Mouse (Mus musculus): ENCODE measurements around the gene Ppp6r2. TPM values are rescaled to one million over a fixed set of nuclear protein-coding genes. Genes with fewer than 3 reads are reported as not detected.

Ppp6r2 gene
- polyA plus RNA-seq, 1 experiment = 54.0 TPM

GRCm38 (mm10) chr15:89309962-89310498 lies 98.7 kb downstream of the Ppp6r2 start:
- H3K4me3 ChIP-seq (replicated peaks; ENCODE audit: control insufficient read depth, low read depth, low read length) = no peak overlapping the region
- H3K4me1 ChIP-seq (ENCODE audit: control insufficient read depth, insufficient read depth, low read length) = peaks cover 16% of the 10 kb centered on the region
- TF ChIP-seq CTCF (IDR thresholded peaks at IDR 0.05; ENCODE audit: control insufficient read depth, insufficient read depth, low read length) = no peak
- no peak for TF ChIP-seq POLR2A (IDR thresholded peaks at IDR 0.05; ENCODE audit: borderline replicate concordance, control insufficient read depth, low read depth, low read length)
- 5% methylated on average over 6 of the region's 6 CpGs for WGBS
- peak overlapping the region; percentile 38 for H3K27ac ChIP-seq (ENCODE audit: control insufficient read depth, insufficient read depth, low read depth, low read length, poor library complexity)

GRCm38 (mm10) chr15:89313359-89313758 lies 102.0 kb downstream of the Ppp6r2 start:
- TF ChIP-seq POLR2A (IDR thresholded peaks at IDR 0.05; ENCODE audit: borderline replicate concordance, control insufficient read depth, low read depth, low read length) (no peak), CTCF (IDR thresholded peaks at IDR 0.05; ENCODE audit: control insufficient read depth, insufficient read depth, low read length) (no peak)
- 73% methylated on average over 4 of the region's 4 CpGs for WGBS
- no peak overlapping the region for H3K4me3 ChIP-seq (replicated peaks; ENCODE audit: control insufficient read depth, low read depth, low read length)
- H3K27ac ChIP-seq (ENCODE audit: control insufficient read depth, insufficient read depth, low read depth, low read length, poor library complexity) = no peak overlapping the region
- H3K4me1 ChIP-seq (ENCODE audit: control insufficient read depth, insufficient read depth, low read length) = peaks cover 16% of the 10 kb centered on the region

GRCm38 (mm10) chr15:89314107-89314506 lies 102.8 kb downstream of the Ppp6r2 start:
- Histone ChIP-seq H3K4me1 (ENCODE audit: control insufficient read depth, insufficient read depth, low read length) (peaks cover 16% of the 10 kb centered on the region), H3K27ac (ENCODE audit: control insufficient read depth, insufficient read depth, low read depth, low read length, poor library complexity) (no peak overlapping the region), H3K4me3 (replicated peaks; ENCODE audit: control insufficient read depth, low read depth, low read length) (peak overlapping the region; percentile 91)
- TF ChIP-seq POLR2A (IDR thresholded peaks at IDR 0.05; ENCODE audit: borderline replicate concordance, control insufficient read depth, low read depth, low read length) (no peak), CTCF (IDR thresholded peaks at IDR 0.05; ENCODE audit: control insufficient read depth, insufficient read depth, low read length) (no peak)
- 26% methylated on average over 3 of the region's 3 CpGs for WGBS

GRCm38 (mm10) chr15:89314511-89315189 lies 103.3 kb downstream of the Ppp6r2 start:
- Histone ChIP-seq H3K4me3 (replicated peaks; ENCODE audit: control insufficient read depth, low read depth, low read length) (peak overlapping the region; percentile 91), H3K27ac (ENCODE audit: control insufficient read depth, insufficient read depth, low read depth, low read length, poor library complexity) (peak overlapping the region; percentile 54; the same call in 1 of the 2 replicates), H3K4me1 (ENCODE audit: control insufficient read depth, insufficient read depth, low read length) (peaks cover 13% of the 10 kb centered on the region)
- TF ChIP-seq CTCF (IDR thresholded peaks at IDR 0.05; ENCODE audit: control insufficient read depth, insufficient read depth, low read length) (no peak), POLR2A (IDR thresholded peaks at IDR 0.05; ENCODE audit: borderline replicate concordance, control insufficient read depth, low read depth, low read length) (no peak)
- WGBS = under 1% methylated on average over 58 of the region's 58 CpGs

- WGBS = under 1% methylated on average over 37 of the region's 37 CpGs
- TF ChIP-seq POLR2A (IDR thresholded peaks at IDR 0.05; ENCODE audit: borderline replicate concordance, control insufficient read depth, low read depth, low read length) = peak; percentile 72; the same call in 1 of the 2 replicates
- TF ChIP-seq CTCF (IDR thresholded peaks at IDR 0.05; ENCODE audit: control insufficient read depth, insufficient read depth, low read length) = no peak
- Histone ChIP-seq H3K27ac (ENCODE audit: control insufficient read depth, insufficient read depth, low read depth, low read length, poor library complexity) (peak within 1 kb of the TSS; percentile 54; the same call in 1 of the 2 replicates), H3K4me1 (ENCODE audit: control insufficient read depth, insufficient read depth, low read length) (peaks cover 9% of the 10 kb centered on the region), H3K4me3 (replicated peaks; ENCODE audit: control insufficient read depth, low read depth, low read length) (peak within 1 kb of the TSS; percentile 91)
Observed at GRCm38 (mm10) chr15:89315190-89315731, 103.9 kb downstream of the Ppp6r2 start, which contains the start of gene Sbf1. TSS of gene Sbf1 (minus strand) at chr15:89315311.

- 83% methylated on average over 11 of the region's 11 CpGs for WGBS
- no peak overlapping the region for H3K4me3 ChIP-seq (replicated peaks; ENCODE audit: control insufficient read depth, low read depth, low read length)
- TF ChIP-seq POLR2A (IDR thresholded peaks at IDR 0.05; ENCODE audit: borderline replicate concordance, control insufficient read depth, low read depth, low read length) (no peak), CTCF (IDR thresholded peaks at IDR 0.05; ENCODE audit: control insufficient read depth, insufficient read depth, low read length) (peak; percentile 51)
- peaks cover 7% of the 10 kb centered on the region for H3K4me1 ChIP-seq (ENCODE audit: control insufficient read depth, insufficient read depth, low read length)
- H3K27ac ChIP-seq (ENCODE audit: control insufficient read depth, insufficient read depth, low read depth, low read length, poor library complexity) = no peak overlapping the region
Observed at GRCm38 (mm10) chr15:89316146-89316545, 104.8 kb downstream of the Ppp6r2 start.

- TF ChIP-seq CTCF (IDR thresholded peaks at IDR 0.05; ENCODE audit: control insufficient read depth, insufficient read depth, low read length) (no peak), POLR2A (IDR thresholded peaks at IDR 0.05; ENCODE audit: borderline replicate concordance, control insufficient read depth, low read depth, low read length) (no peak)
- Histone ChIP-seq H3K27ac (ENCODE audit: control insufficient read depth, insufficient read depth, low read depth, low read length, poor library complexity) (no peak overlapping the region), H3K4me3 (replicated peaks; ENCODE audit: control insufficient read depth, low read depth, low read length) (no peak overlapping the region), H3K4me1 (ENCODE audit: control insufficient read depth, insufficient read depth, low read length) (no peaks in the 10 kb centered on the region; the same call in none of the 2 replicates)
- WGBS = 35% methylated on average over 8 of the region's 8 CpGs
Observed at GRCm38 (mm10) chr15:89321264-89321663, 109.9 kb downstream of the Ppp6r2 start.
